Mouse (Mus musculus) midbrain, embryonic 14.5 days (tissue): ENCODE results near the gene Lss. TPM values are rescaled to one million over a fixed set of nuclear protein-coding genes. Genes with fewer than 3 reads are reported as not detected.

Experiments used
- ATAC-seq: fragments of 200-750 bp; cut with Nextera tagmentation; 2 replicates; pipeline ENCODE4 v1.8.0; 2017; ENCODE audit warnings: moderate number of reproducible peaks, moderate library complexity; ENCODE audit not compliant: low FRiP score, low TSS enrichment
- DNase-seq: peaks from one replicate; pipeline ENCODE4 v3.0.0-alpha.2; 2015
- H3K27ac ChIP-seq: fragments of 300-500 bp; sonication (generic); replicated peaks from 2 replicates; pipeline ENCODE4 v1.5.1; 2014; ENCODE audit warnings: mild to moderate bottlenecking, low read depth, low read length, moderate library complexity
- H3K27me3 ChIP-seq: fragments of 300-500 bp; sonication (generic); 2 replicates; pipeline ENCODE4 v1.6.1; 2014; ENCODE audit warnings: low read length, control low read depth, mixed read lengths; ENCODE audit not compliant: control insufficient read depth, insufficient read depth
- H3K36me3 ChIP-seq: fragments of 300-500 bp; sonication (generic); 2 replicates; pipeline ENCODE4 v1.6.1; 2014; ENCODE audit warnings: low read length, control low read depth; ENCODE audit not compliant: control insufficient read depth, insufficient read depth
- H3K4me1 ChIP-seq: fragments of 300-500 bp; sonication (generic); 2 replicates; pipeline ENCODE4 v1.6.1; 2014; ENCODE audit warnings: mild to moderate bottlenecking, antibody characterized with exemption, low read length, control low read depth; ENCODE audit not compliant: control insufficient read depth, insufficient read depth
- H3K4me2 ChIP-seq: fragments of 300-500 bp; sonication (generic); 2 replicates; pipeline ENCODE4 v1.6.1; 2014; ENCODE audit warnings: mild to moderate bottlenecking, low read length, moderate library complexity
- H3K4me3 ChIP-seq: fragments of 300-500 bp; sonication (generic); replicated peaks from 2 replicates; pipeline ENCODE4 v1.5.1; 2014; ENCODE audit warnings: low read depth, low read length
- H3K9ac ChIP-seq: fragments of 300-500 bp; sonication (generic); replicated peaks from 2 replicates; pipeline ENCODE4 v1.6.1; 2014; ENCODE audit warnings: mild to moderate bottlenecking, low read length, moderate library complexity
- H3K9me3 ChIP-seq: fragments of 300-500 bp; sonication (generic); 2 replicates; pipeline ENCODE4 v1.6.1; 2016; ENCODE audit warnings: low read length, control low read depth, mixed read lengths; ENCODE audit not compliant: control insufficient read depth
- WGBS: fragments of 180-500 bp; shearing (Covaris S2); extraction: QIAGEN DNeasy Blood & Tissue Kit; methylation state at CpG from one replicate; pipeline ENCODE4 v1.1.7; 2014; 5-methylcytosine and 5-hydroxymethylcytosine counted together
- polyA plus RNA-seq: library from polyadenylated mRNA; unstranded; fragments of >200 nt; fragmentation: Nextera tagmentation; extraction: Ambion mirVana; gene quantifications from 2 replicates; pipeline ENCODE4 v1.2.1, GENCODE M21; 2014

The Lss gene
- 36.8 and 45.9 TPM in 2 replicates for polyA plus RNA-seq

DNA sequence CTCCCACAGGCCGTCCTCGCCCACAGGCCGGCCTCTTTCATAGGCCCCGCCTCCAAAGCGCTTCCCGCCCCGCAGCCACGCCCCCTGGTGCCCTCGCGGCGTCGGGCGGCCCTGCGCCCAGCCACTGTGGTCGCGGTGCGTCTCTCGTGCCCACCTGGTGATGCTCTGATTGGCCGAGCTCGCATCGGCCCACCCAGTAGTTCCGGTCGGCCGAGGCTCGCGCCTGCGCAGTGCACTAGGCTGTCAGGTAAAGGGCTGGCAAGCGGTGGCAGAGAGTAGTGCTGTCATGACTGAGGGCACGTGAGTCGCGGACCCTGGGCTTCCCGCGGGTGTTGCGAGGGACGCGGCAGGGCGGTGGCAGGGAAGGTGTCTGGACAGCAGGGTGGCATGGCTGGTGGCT lies at the start of gene Lss:
Gene Lss (plus strand): TSS at position 214 of the 400 bp plus-strand sequence.
- peak within 1 kb of the TSS; percentile 74 for H3K4me2 ChIP-seq
- peak; percentile 100 for ATAC-seq
- no peaks in the 10 kb centered on the region for H3K27me3 ChIP-seq

GRCm38 (mm10) chr10:76486302-76486701 lies 45.1 kb upstream of the Lss start:
- no peak overlapping the region for H3K4me3 ChIP-seq
- DNase-seq (no peak), ATAC-seq (no peak)
- H3K9ac ChIP-seq = no peak overlapping the region
- no peak overlapping the region for H3K4me2 ChIP-seq
- H3K4me1 ChIP-seq = no peaks in the 10 kb centered on the region
- H3K27me3 ChIP-seq = no peaks in the 10 kb centered on the region
- H3K36me3 ChIP-seq = peaks cover 97% of the 10 kb centered on the region
- 98% methylated on average over 2 of the region's 2 CpGs for WGBS
- H3K27ac ChIP-seq = no peak overlapping the region
- H3K9me3 ChIP-seq = no peaks in the 10 kb centered on the region

More for the DNA sequence above, at the start of gene Lss:
- Histone ChIP-seq H3K9me3 (no peaks in the 10 kb centered on the region), H3K9ac (peak within 1 kb of the TSS; percentile 68), H3K4me1 (peaks cover 22% of the 10 kb centered on the region), H3K27ac (peak within 1 kb of the TSS; percentile 83), H3K36me3 (peaks cover 32% of the 10 kb centered on the region), H3K4me3 (peak within 1 kb of the TSS; percentile 73)
- DNase-seq = peak; percentile 99
- under 1% methylated on average over 37 of the region's 37 CpGs for WGBS

DNA sequence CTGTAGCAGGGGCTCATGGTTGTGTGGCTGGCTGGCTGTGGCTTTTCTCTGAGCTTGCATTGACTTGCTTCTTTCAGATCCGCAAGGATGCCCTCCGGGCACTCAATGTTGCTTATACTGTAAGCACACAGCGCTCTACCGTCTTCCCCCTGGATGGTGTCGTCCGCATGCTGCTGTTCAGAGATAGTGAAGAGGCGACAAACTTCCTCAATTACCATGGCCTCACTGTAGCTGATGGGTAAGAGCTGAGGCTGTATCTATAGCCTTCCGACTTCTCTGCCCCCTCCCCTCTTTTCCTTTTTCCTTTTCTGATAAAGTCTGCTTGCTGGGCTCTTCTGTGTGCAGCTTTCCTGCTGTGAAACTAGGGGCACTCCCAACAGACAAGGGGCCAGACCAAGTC lies 43.1 kb upstream of the Lss start:
- peaks cover 93% of the 10 kb centered on the region for H3K36me3 ChIP-seq
- H3K27ac ChIP-seq = no peak overlapping the region
- H3K4me2 ChIP-seq = no peak overlapping the region
- H3K27me3 ChIP-seq = no peaks in the 10 kb centered on the region
- no peak overlapping the region for H3K4me3 ChIP-seq
- no peak overlapping the region for H3K9ac ChIP-seq
- H3K4me1 ChIP-seq = no peaks in the 10 kb centered on the region
- ATAC-seq (no peak), DNase-seq (no peak)
- H3K9me3 ChIP-seq = no peaks in the 10 kb centered on the region
- 97% methylated on average over 8 of the region's 8 CpGs for WGBS

- Histone ChIP-seq H3K9me3 (no peaks in the 10 kb centered on the region), H3K36me3 (peaks cover 93% of the 10 kb centered on the region), H3K27me3 (no peaks in the 10 kb centered on the region), H3K9ac (no peak overlapping the region), H3K4me3 (no peak overlapping the region), H3K4me2 (no peak overlapping the region), H3K27ac (no peak overlapping the region), H3K4me1 (no peaks in the 10 kb centered on the region)
- no peak for ATAC-seq
- WGBS = 96% methylated on average over 15 of the region's 15 CpGs
- DNase-seq = no peak
Measured at GRCm38 (mm10) chr10:76489205-76489604, 42.2 kb upstream of the Lss start.

GRCm38 (mm10) chr10:76493527-76493926 lies 37.9 kb upstream of the Lss start:
- no peak for DNase-seq
- H3K27me3 ChIP-seq = no peaks in the 10 kb centered on the region
- ATAC-seq = no peak
- no peak overlapping the region for H3K9ac ChIP-seq
- H3K27ac ChIP-seq = no peak overlapping the region
- H3K4me2 ChIP-seq = no peak overlapping the region
- H3K4me3 ChIP-seq = no peak overlapping the region
- H3K4me1 ChIP-seq = no peaks in the 10 kb centered on the region
- H3K9me3 ChIP-seq = no peaks in the 10 kb centered on the region
- WGBS = 78% methylated on average over 1 of the region's 1 CpGs
- H3K36me3 ChIP-seq = peaks cover 89% of the 10 kb centered on the region

DNA sequence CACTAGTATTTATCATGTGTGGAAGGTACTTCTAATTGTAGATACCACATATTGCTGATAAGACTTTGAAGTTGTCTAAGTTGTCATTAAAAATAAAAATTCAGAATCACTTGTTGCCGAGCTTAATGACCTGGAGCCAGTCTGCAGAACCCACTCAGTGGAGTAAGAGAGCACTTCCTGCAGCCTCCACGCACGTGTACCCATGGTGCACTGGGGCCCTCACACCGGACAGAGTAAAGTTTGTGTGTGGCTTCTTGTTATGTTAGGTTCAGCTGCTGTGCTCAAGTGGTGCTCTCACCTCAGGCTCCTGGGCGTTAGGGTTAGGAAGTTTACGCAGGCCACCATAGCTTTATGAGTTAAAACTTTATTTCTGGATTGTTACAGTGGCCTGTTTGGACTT lies 35.9 kb upstream of the Lss start:
- no peak overlapping the region for H3K4me3 ChIP-seq
- no peaks in the 10 kb centered on the region for H3K9me3 ChIP-seq
- H3K27ac ChIP-seq = no peak overlapping the region
- H3K4me1 ChIP-seq = no peaks in the 10 kb centered on the region
- DNase-seq (no peak), ATAC-seq (no peak)
- 95% methylated on average over 6 of the region's 6 CpGs for WGBS
- peaks cover 89% of the 10 kb centered on the region for H3K36me3 ChIP-seq
- H3K4me2 ChIP-seq = no peak overlapping the region
- H3K9ac ChIP-seq = no peak overlapping the region
- H3K27me3 ChIP-seq = no peaks in the 10 kb centered on the region

GRCm38 (mm10) chr10:76496366-76496765 lies 35.0 kb upstream of the Lss start:
- no peak for ATAC-seq

DNA sequence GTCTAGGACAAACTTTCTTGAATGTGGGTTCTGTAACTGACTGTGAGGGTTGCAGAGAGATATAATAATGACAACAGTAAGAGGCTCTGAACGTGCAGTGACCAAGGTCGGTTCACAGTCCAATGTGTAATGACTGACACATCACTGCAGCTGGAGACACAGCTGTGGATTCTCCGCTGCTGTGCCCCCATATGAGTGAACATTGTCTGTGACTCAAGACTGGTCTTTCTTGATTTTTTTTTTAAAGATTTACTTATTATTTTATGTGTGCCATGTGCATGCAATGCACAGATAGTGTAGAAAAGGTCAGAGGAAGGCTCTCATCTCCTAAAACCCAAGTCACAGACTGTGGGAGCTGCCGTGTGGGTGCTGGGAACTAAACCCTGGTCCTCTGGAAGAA lies 33.9 kb upstream of the Lss start:
- H3K36me3 ChIP-seq = peaks cover 93% of the 10 kb centered on the region
- DNase-seq (no peak), ATAC-seq (no peak)
- 97% methylated on average over 4 of the region's 4 CpGs for WGBS
- no peaks in the 10 kb centered on the region for H3K4me1 ChIP-seq
- H3K9ac ChIP-seq = no peak overlapping the region
- no peak overlapping the region for H3K4me3 ChIP-seq
- no peak overlapping the region for H3K4me2 ChIP-seq
- H3K9me3 ChIP-seq = no peaks in the 10 kb centered on the region
- no peaks in the 10 kb centered on the region for H3K27me3 ChIP-seq
- no peak overlapping the region for H3K27ac ChIP-seq

More at GRCm38 (mm10) chr10:76496366-76496765, 35.0 kb upstream of the Lss start:
- no peaks in the 10 kb centered on the region for H3K27me3 ChIP-seq
- WGBS = 96% methylated on average over 7 of the region's 7 CpGs
- peaks cover 89% of the 10 kb centered on the region for H3K36me3 ChIP-seq
- no peaks in the 10 kb centered on the region for H3K9me3 ChIP-seq
- H3K27ac ChIP-seq = no peak overlapping the region
- DNase-seq = no peak
- H3K4me3 ChIP-seq = no peak overlapping the region
- no peaks in the 10 kb centered on the region for H3K4me1 ChIP-seq
- H3K9ac ChIP-seq = no peak overlapping the region
- H3K4me2 ChIP-seq = no peak overlapping the region

GRCm38 (mm10) chr10:76504271-76504943 lies 27.0 kb upstream of the Lss start:
- Histone ChIP-seq H3K27me3 (no peaks in the 10 kb centered on the region), H3K9me3 (no peaks in the 10 kb centered on the region), H3K27ac (no peak overlapping the region), H3K36me3 (peaks cover 95% of the 10 kb centered on the region), H3K4me3 (no peak overlapping the region), H3K9ac (no peak overlapping the region), H3K4me2 (no peak overlapping the region), H3K4me1 (no peaks in the 10 kb centered on the region)
- ATAC-seq (no peak), DNase-seq (no peak)
- WGBS = 95% methylated on average over 11 of the region's 11 CpGs
